Mouse (Mus musculus): ENCODE measurements around the gene Zar1. TPM values are rescaled to one million over a fixed set of nuclear protein-coding genes. Genes with fewer than 3 reads are reported as not detected.
"Not testable (repeated sequence)": the region's sequence is repeated elsewhere in the genome, so short reads cannot be mapped to it uniquely, and the experiment has no call there.

The Zar1 gene
- total RNA-seq (2021) = not detected
- long read RNA-seq, experiment 1 = 0 reads
- long read RNA-seq, experiment 2 = 0 reads

GRCm38 (mm10) chr5:72580970-72581332 lies at the start of gene Zar1:
Gene Zar1 (minus strand): TSS chr5:72581254.
- not testable (repeated sequence) for DNase-seq

- DNase-seq = no peak
Observed at GRCm38 (mm10) chr5:72630026-72630425, 49.0 kb upstream of the Zar1 start.

- no peak for DNase-seq
Observed at GRCm38 (mm10) chr5:72621022-72621421, 40.0 kb upstream of the Zar1 start.

DNA sequence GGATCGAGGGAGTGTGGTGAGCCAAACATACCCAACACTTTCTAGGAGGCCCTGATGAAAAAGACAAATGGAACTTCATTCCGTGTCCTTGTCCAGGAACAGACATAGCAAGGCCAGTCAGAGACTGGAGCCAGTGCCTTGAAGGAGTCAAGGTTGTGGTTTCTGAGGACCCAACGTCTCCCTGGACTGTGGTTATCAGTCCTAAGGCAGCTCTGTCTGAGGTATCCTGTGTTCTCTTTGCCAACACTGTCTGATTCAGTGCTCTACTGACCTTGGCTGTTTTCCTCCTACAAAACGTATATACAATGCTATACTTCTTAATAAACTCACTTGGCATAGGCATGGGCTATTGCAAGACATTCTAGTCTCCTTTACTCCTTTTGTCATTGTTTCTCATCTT lies 36.4 kb upstream of the Zar1 start:
- no peak for DNase-seq

GRCm38 (mm10) chr5:72603138-72603537 lies 22.1 kb upstream of the Zar1 start:
- no peak for DNase-seq

- peak; percentile 38 for DNase-seq
Observed at GRCm38 (mm10) chr5:72601006-72601405, 20.0 kb upstream of the Zar1 start.

DNA sequence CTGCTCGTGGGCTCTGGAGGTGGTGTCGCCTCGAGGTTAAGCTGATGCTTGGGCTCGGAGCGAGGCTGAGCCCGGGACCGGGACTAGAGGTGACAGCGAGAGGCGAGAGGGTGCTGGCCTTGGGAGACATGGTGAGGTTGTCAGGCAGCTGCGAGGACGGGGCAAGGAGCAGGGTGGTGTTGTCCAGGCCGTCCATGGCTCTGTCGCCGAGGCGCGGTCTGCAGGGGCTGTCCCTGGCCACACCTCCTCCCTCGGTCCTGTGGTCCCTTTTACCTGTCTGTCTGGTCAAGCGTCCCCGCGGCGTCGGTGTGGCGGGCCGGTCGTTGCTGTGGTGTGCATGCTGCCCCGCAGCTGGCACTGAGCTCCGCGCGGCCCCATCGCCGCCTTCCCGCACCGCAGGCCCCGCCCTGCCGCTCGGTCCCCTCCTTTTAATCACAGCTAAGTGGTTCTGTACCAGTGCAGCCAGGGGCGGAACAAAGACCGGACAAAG lies 6.2 kb upstream of the Zar1 start, which contains the start of gene Gm5868:
TSS of gene Gm5868 (minus strand) at position 360 of the 490 bp plus-strand sequence.
- DNase-seq = no peak

DNA sequence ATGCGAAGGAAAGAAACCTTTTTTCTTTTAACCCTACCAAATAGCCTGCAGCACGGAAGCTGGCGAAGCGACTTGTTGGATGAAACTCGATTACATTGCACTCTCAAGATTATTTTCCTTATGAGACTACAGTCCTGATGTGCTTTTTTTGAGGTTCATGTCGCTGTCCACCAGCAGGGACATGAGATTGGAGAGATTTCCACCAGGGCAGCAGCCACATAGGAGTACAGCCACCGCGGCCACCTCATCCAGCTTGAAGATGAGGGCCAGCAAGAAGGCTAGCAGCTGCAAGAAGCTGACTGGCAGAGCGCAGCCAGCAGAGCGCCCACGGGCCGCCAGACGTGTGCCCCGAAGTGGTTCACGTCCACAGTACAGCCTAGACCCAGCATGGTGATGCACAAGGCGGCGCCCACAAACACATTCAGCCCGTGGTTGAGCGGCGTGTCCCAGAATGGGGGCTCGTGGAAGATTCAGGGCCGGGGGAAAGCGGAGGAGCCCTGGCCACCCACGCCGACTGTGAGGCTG lies 5.7 kb upstream of the Zar1 start:
- DNase-seq = not testable (repeated sequence)

- not testable (repeated sequence) for DNase-seq
Observed at GRCm38 (mm10) chr5:72586122-72586521, 5.1 kb upstream of the Zar1 start.

GRCm38 (mm10) chr5:72580088-72580969 lies 725 bp downstream of the Zar1 start:
- not testable (repeated sequence) for DNase-seq

DNA sequence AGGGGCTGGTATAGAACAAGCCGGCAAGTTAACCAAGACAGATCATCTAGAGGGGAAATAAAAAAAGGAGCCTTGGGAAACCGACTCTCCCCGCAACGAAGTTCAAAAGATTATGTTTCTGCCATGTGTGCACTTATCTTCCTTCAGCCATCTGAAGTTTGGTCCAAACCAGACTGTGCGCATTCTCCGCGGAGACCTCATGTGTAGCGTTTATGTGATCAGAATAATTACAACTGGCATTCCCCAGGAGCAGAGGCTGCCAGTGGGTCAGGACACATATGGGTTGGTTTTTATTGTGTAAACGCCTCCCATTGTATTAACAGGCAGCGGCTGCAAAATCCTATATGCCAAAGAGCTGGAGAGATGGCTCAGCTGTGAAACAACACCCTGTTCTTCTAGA lies 1.5 kb downstream of the Zar1 start:
- DNase-seq = not testable (repeated sequence)

DNA sequence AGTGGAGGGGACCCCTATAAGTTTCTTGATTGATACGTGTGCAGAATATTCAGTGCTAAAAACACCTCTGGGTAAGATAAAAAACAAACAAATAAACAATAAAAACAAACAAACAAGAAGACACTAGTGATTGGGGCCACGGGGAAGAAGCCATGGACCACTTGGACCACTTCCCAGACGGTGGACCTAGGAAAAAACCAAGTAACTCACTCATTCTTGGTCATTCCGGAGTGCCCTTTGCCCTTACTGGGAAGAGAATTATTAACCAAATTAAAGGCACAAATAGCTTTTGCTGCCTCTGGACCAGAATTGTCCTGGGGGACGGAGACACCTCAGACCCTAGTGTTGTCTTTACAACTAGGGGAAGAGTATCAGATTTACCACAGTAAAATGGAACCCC lies 15.4 kb downstream of the Zar1 start:
- no peak for DNase-seq

DNA sequence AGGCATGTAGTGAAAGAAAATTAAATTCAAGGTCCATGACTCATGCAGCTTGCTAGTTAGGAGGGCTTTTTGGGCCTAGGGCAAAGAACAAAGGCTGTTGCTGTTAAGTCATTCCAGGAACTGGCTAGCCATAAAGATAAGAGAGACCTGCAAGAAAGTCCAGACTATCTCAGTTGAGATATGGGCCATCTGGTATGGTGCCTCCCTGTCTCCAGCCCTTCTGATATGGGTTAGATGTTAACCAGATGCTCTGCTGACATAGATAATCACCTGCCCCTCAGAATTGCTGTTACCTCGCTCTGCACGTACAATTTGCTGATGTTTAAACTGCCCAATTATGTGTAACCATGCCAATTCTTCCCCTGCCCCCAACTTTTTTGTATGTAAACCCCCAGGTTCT lies 17.9 kb downstream of the Zar1 start:
- not testable (repeated sequence) for DNase-seq

- DNase-seq = no peak
Observed at GRCm38 (mm10) chr5:72560976-72561628, 20.0 kb downstream of the Zar1 start.

DNA sequence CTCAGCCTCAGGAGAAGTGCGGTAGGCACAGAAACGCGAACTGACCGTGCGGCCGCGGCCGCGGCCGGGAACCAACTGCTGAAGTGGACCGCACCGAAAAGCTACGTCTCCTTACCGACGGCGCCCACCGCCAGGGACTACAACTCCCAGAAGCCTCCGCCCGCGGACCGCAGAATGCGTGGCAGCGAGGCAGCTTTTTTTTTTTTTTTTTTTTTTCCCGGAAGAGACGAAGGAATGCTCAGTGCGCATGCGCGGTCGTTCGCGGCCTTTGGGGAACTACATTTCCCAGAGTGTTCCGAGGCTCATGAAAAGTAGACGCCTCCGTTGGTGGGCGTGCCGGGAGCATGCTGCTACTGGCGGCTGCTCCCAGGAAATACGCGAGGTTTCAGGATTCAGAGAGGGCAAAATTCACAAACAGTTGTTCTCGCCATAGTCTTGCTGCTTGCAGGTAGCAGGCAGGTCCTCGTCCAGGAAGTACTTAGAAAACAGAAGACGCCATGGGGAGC lies 21.5 kb downstream of the Zar1 start, which contains the start of gene Nfxl1:
TSS of gene Nfxl1 (minus strand) at position 141 of the 506 bp plus-strand sequence.
- DNase-seq = peak; percentile 98

DNA sequence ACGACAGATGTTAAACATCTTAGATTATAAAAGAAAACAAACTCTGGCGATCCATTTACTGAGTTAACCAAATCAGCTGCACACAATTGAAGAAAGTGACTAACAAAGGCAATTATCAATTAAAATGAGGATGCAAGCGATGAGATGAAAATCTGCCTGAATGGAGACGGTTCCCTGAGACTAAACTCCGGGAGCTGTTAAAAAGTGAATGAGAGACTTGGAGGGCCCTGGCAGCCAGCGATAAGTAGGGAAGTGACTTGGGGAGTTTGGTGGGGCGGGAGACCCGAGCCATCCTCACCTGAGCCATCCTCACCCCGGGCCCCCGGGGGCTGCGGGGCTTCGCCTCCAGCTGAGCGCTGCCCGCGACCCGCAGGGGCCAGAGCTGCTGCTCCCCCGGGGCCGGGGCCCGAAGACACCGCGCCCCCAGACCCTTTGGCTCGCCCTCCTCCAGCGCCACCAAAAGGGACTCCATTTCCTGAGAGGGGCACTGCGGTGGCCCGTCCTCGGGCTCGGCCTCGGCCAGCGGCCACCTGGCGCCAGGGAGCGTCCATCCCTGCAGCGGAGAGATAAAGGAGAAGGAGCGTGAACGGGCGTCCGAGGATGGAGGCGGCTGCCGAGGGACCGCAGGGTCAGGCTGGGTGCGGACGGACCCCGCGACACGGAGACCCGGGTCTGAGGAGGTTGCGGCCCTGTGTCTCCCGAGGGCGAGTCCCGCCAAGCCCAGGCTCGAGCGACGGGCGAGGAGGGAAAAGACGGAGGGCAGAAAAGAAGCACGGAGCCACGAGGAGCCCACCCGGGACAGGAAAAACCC lies 22.1 kb downstream of the Zar1 start:
- peak; percentile 51 for DNase-seq

DNA sequence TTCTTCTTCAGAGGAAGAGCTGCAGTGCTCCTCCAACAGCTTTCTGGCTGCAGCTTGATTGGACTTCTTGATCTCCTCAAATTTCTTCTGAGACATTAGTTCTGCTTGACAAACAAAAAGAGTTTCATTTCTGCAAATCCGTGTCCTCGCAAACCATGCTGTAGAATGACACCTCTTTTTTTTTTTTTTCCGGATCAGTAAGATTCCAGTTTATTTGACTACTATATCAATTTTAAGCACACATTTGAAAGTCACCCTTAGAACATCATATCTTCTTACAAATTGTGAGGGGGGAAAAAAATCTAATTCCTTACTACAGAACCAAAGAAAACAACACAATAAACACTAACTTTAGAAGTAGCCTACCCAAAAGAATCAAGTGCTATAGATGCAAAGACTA lies 24.8 kb downstream of the Zar1 start:
- no peak for DNase-seq

GRCm38 (mm10) chr5:72551209-72551608 lies 29.8 kb downstream of the Zar1 start:
- no peak for DNase-seq

DNA sequence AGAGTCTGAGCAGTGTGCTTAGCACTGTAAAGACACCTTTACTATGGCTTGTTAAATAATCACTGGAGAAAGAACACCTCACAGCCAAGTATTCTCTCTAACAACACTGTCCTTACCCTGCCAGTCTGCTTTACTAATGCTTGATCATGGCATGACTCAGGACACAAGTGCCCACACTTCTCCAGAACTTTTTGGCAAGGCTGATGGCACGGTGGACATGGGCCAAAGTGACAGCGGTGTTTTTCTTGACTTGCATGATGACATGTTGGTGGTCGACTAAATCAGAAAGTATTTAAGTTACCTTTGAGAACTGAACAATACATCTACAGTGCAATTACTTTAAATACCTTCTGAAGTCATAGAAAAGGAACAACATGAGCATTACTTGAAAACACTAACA lies 52.2 kb downstream of the Zar1 start:
- DNase-seq = no peak
